Mouse (Mus musculus): Measurements from ENCODE around the gene Pex5l.

Gene Pex5l

GRCm38 (mm10) chr3:32947486-32947885 lies 195.6 kb downstream of the Pex5l start:
- DNase-seq (ENCODE audit: extremely low spot score) = no peak

GRCm38 (mm10) chr3:32939802-32940501 lies 203.1 kb downstream of the Pex5l start:
- DNase-seq (ENCODE audit: extremely low spot score) = no peak

GRCm38 (mm10) chr3:32924168-32924567 lies 218.9 kb downstream of the Pex5l start:
- no peak for DNase-seq (ENCODE audit: extremely low spot score)

- DNase-seq (ENCODE audit: extremely low spot score) = peak; percentile 47
These were observed 232.9 kb downstream of the Pex5l start for GRCm38 (mm10) chr3:32910071-32910551.

- DNase-seq (ENCODE audit: extremely low spot score) = no peak
These were observed 234.6 kb downstream of the Pex5l start for GRCm38 (mm10) chr3:32908400-32908799.

GRCm38 (mm10) chr3:32905850-32906779 lies 236.9 kb downstream of the Pex5l start:
- no peak for DNase-seq (ENCODE audit: extremely low spot score)

GRCm38 (mm10) chr3:32904599-32904998 lies 238.4 kb downstream of the Pex5l start:
- DNase-seq (ENCODE audit: extremely low spot score) = peak; percentile 3

GRCm38 (mm10) chr3:32903462-32903861 lies 239.6 kb downstream of the Pex5l start:
- peak; percentile 4 for DNase-seq (ENCODE audit: extremely low spot score)

All from embryo, embryonic 9.5 days (tissue).